ENCODE assay signal across 15 mouse cellular contexts in genomic region chr4:7581220-7581916, GRCm38 (mm10).
DNase-seq lines count a peak whose midpoint lies in the region; ATAC-seq lines count a peak whose summit lies in the region.
"Had no signal": no experiment of that assay in that cellular context is flagged by ENCODE, and none has a peak within 500 bp of the region (broad histone marks: within the 10 kb centered on the region; RNA-seq: fewer than 3 reads in every experiment).

No protein-coding gene starts in this region.

- DNase-seq in embryonic facial prominence, embryonic 10.5 days (ENCODE audit: low spot score): no peak
- no peak for DNase-seq in midbrain, embryonic 11.5 days (ENCODE audit: low spot score, missing footprints)
- no peak for DNase-seq in midbrain, embryonic 10.5 days (ENCODE audit: low spot score)
- DNase-seq in spleen, postnatal 10 days (ENCODE audit: low spot score in 2 of 2): no peak
- DNase-seq in c-Kit-positive CD71-positive TER-119-positive erythroid progenitor cells, embryonic 14.5 days (ENCODE audit: low spot score): no peak
- DNase-seq in retina, postnatal 1 day: no peak
- DNase-seq: adrenal gland, postnatal 10 days; gastrocnemius, postnatal 10 days; kidney, postnatal 14 days; lung, adult 18-20 months had no signal

- 65% methylated on average over 8 of the region's 8 CpGs for whole genome bisulfite sequencing in embryonic facial prominence, embryonic 13.5 days
- 64% methylated on average over 8 of the region's 8 CpGs for WGBS in embryonic facial prominence, embryonic 10.5 days
- 30% methylated on average over 8 of the region's 8 CpGs for WGBS in midbrain, embryonic 11.5 days
- 35% methylated on average over 8 of the region's 8 CpGs for WGBS in midbrain, embryonic 10.5 days
- WGBS in midbrain, embryonic 15.5 days: 9% methylated on average over 8 of the region's 8 CpGs

- H3K27me3 ChIP-seq in embryonic facial prominence, embryonic 13.5 days: no peaks in the 10 kb centered on the region
- no peaks in the 10 kb centered on the region for H3K27me3 ChIP-seq in embryonic facial prominence, embryonic 10.5 days (replicated peaks; ENCODE audit: low read depth, poor library complexity, severe bottlenecking)
- no peaks in the 10 kb centered on the region for H3K27me3 ChIP-seq in midbrain, embryonic 11.5 days (ENCODE audit: control insufficient read depth, insufficient read depth, low read length)
- no peaks in the 10 kb centered on the region for H3K27me3 ChIP-seq in midbrain, embryonic 10.5 days (ENCODE audit: low read depth, poor library complexity, severe bottlenecking)
- no peaks in the 10 kb centered on the region for H3K27me3 ChIP-seq in midbrain, embryonic 15.5 days (replicated peaks)
- H3K27me3 ChIP-seq: heart, embryonic 12.5 days; limb, embryonic 13.5 days had no signal

- H3K9ac ChIP-seq in embryonic facial prominence, embryonic 13.5 days: no peak overlapping the region
- H3K9ac ChIP-seq in midbrain, embryonic 11.5 days (ENCODE audit: low read length): no peak overlapping the region
- H3K9ac ChIP-seq in midbrain, embryonic 15.5 days: no peak overlapping the region
- H3K9ac ChIP-seq: heart, embryonic 12.5 days; limb, embryonic 13.5 days had no signal

- ATAC-seq in embryonic facial prominence, embryonic 13.5 days (ENCODE audit: insufficient number of reproducible peaks, insufficient read depth, low FRiP score, low TSS enrichment, low read depth): no peak
- ATAC-seq in midbrain, embryonic 11.5 days (ENCODE audit: low FRiP score): peak; percentile 57
- peak; percentile 59 for ATAC-seq in midbrain, embryonic 15.5 days (replicated peaks)

- H3K4me2 ChIP-seq in embryonic facial prominence, embryonic 13.5 days: peak overlapping the region; percentile 12; the same call in 1 of the 2 replicates
- H3K4me2 ChIP-seq in midbrain, embryonic 11.5 days: 0 out of 2 replicates have a peak overlapping the region, but pooled peaks have one; percentile 4
- peak overlapping the region; percentile 7; the same call in 1 of the 2 replicates for H3K4me2 ChIP-seq in midbrain, embryonic 15.5 days
- H3K4me2 ChIP-seq: heart, embryonic 12.5 days; limb, embryonic 13.5 days had no signal

- H3K27ac ChIP-seq in embryonic facial prominence, embryonic 13.5 days: no peak overlapping the region
- H3K27ac ChIP-seq in embryonic facial prominence, embryonic 10.5 days (replicated peaks): no peak overlapping the region
- H3K27ac ChIP-seq in midbrain, embryonic 11.5 days (ENCODE audit: low read depth, low read length): no peak overlapping the region
- H3K27ac ChIP-seq in midbrain, embryonic 10.5 days (replicated peaks): no peak overlapping the region
- peak overlapping the region; percentile 81 for H3K27ac ChIP-seq in midbrain, embryonic 15.5 days
- H3K27ac ChIP-seq: limb, embryonic 13.5 days had no signal

- no peaks in the 10 kb centered on the region for H3K4me1 ChIP-seq in embryonic facial prominence, embryonic 13.5 days
- H3K4me1 ChIP-seq in embryonic facial prominence, embryonic 10.5 days: peaks cover 12% of the 10 kb centered on the region
- peaks cover 13% of the 10 kb centered on the region for H3K4me1 ChIP-seq in midbrain, embryonic 11.5 days (ENCODE audit: control insufficient read depth, insufficient read depth, low read length)
- H3K4me1 ChIP-seq in midbrain, embryonic 10.5 days: peaks cover 20% of the 10 kb centered on the region
- peaks cover 18% of the 10 kb centered on the region for H3K4me1 ChIP-seq in midbrain, embryonic 15.5 days
- H3K4me1 ChIP-seq: heart, embryonic 12.5 days; limb, embryonic 13.5 days had no signal

- no peaks in the 10 kb centered on the region for H3K9me3 ChIP-seq in embryonic facial prominence, embryonic 13.5 days
- no peaks in the 10 kb centered on the region for H3K9me3 ChIP-seq in embryonic facial prominence, embryonic 10.5 days
- H3K9me3 ChIP-seq in midbrain, embryonic 11.5 days (ENCODE audit: control insufficient read depth, low read length): no peaks in the 10 kb centered on the region
- H3K9me3 ChIP-seq in midbrain, embryonic 10.5 days (replicated peaks): no peaks in the 10 kb centered on the region
- H3K9me3 ChIP-seq in midbrain, embryonic 15.5 days: no peaks in the 10 kb centered on the region
- H3K9me3 ChIP-seq: heart, embryonic 12.5 days; limb, embryonic 13.5 days had no signal

- no peaks in the 10 kb centered on the region for H3K36me3 ChIP-seq in embryonic facial prominence, embryonic 13.5 days
- H3K36me3 ChIP-seq in embryonic facial prominence, embryonic 10.5 days (replicated peaks): no peaks in the 10 kb centered on the region
- H3K36me3 ChIP-seq in midbrain, embryonic 11.5 days (ENCODE audit: control insufficient read depth, insufficient read depth, low read length): no peaks in the 10 kb centered on the region
- H3K36me3 ChIP-seq in midbrain, embryonic 10.5 days: no peaks in the 10 kb centered on the region
- H3K36me3 ChIP-seq in midbrain, embryonic 15.5 days (replicated peaks): no peaks in the 10 kb centered on the region
- H3K36me3 ChIP-seq: heart, embryonic 12.5 days; limb, embryonic 13.5 days had no signal

- no peak overlapping the region for H3K4me3 ChIP-seq in embryonic facial prominence, embryonic 13.5 days
- no peak overlapping the region for H3K4me3 ChIP-seq in embryonic facial prominence, embryonic 10.5 days
- no peak overlapping the region for H3K4me3 ChIP-seq in midbrain, embryonic 11.5 days (ENCODE audit: low read depth, low read length)
- H3K4me3 ChIP-seq in midbrain, embryonic 10.5 days: no peak overlapping the region
- no peak overlapping the region for H3K4me3 ChIP-seq in midbrain, embryonic 15.5 days
- H3K4me3 ChIP-seq: erythroblast, embryonic 14.5 days; heart, embryonic 12.5 days; limb, embryonic 13.5 days had no signal
